Mouse (Mus musculus) spleen, adult 2 months (tissue): ENCODE results near the gene Crb1.

Experiments used
- CTCF ChIP-seq: fragments of 200-500 bp; IDR thresholded peaks from 2 replicates; pipeline ENCODE4 v1.5.1; 2011; ENCODE audit warnings: mild to moderate bottlenecking, inconsistent platforms; ENCODE audit not compliant: insufficient read depth, insufficient read length, insufficient replicate concordance; ENCODE audit errors: extremely low read depth
- POLR2A ChIP-seq: fragments of 200-500 bp; IDR thresholded peaks from 2 replicates; pipeline ENCODE4 v1.6.1; 2011; ENCODE audit warnings: low read depth, low read length, inconsistent platforms

GRCm38 (mm10) chr1:139328286-139328685 is 48.6 kb downstream of the Crb1 start:
- TF ChIP-seq CTCF = no peak
- no peak for TF ChIP-seq POLR2A
